Mouse (Mus musculus) midbrain, embryonic 16.5 days (tissue): ENCODE measurements around the gene Glmn. TPM values are rescaled to one million over a fixed set of nuclear protein-coding genes. Genes with fewer than 3 reads are reported as not detected.

Experiments
- ATAC-seq: fragments of 200-750 bp; cut with Nextera tagmentation; 2 replicates; pipeline ENCODE4 v1.8.0; 2017; ENCODE audit warnings: moderate TSS enrichment
- H3K27ac ChIP-seq: fragments of 300-500 bp; sonication (generic); 2 replicates; pipeline ENCODE4 v1.5.1; 2014; ENCODE audit warnings: mild to moderate bottlenecking, low read length, mixed read lengths
- H3K27me3 ChIP-seq: fragments of 300-500 bp; sonication (generic); 2 replicates; pipeline ENCODE4 v1.6.1; 2014; ENCODE audit warnings: low read depth, low read length, mixed read lengths; ENCODE audit not compliant: control insufficient read depth, insufficient read depth
- H3K36me3 ChIP-seq: fragments of 300-500 bp; sonication (generic); 2 replicates; pipeline ENCODE4 v1.6.1; 2014; ENCODE audit warnings: mild to moderate bottlenecking, low read length, moderate library complexity, mixed read lengths; ENCODE audit not compliant: control insufficient read depth, insufficient read depth
- H3K4me1 ChIP-seq: fragments of 300-500 bp; sonication (generic); 2 replicates; pipeline ENCODE4 v1.6.1; 2014; ENCODE audit warnings: mild to moderate bottlenecking, low read length, mixed read lengths; ENCODE audit not compliant: control insufficient read depth, insufficient read depth
- H3K4me2 ChIP-seq: fragments of 300-500 bp; sonication (generic); 2 replicates; pipeline ENCODE4 v1.6.1; 2014; ENCODE audit warnings: mild to moderate bottlenecking, low read length, mixed read lengths
- H3K4me3 ChIP-seq: fragments of 300-500 bp; sonication (generic); 2 replicates; pipeline ENCODE4 v1.5.1; 2014; ENCODE audit warnings: low read depth, mild to moderate bottlenecking, low read length, moderate library complexity, mixed read lengths
- H3K9ac ChIP-seq: fragments of 300-500 bp; sonication (generic); 2 replicates; pipeline ENCODE4 v1.6.1; 2014; ENCODE audit warnings: low read depth, low read length, mixed read lengths
- H3K9me3 ChIP-seq: fragments of 300-500 bp; sonication (generic); replicated peaks from 2 replicates; pipeline ENCODE4 v1.6.1; 2014; ENCODE audit warnings: mild to moderate bottlenecking, low read length, mixed read lengths; ENCODE audit not compliant: control insufficient read depth, poor library complexity, severe bottlenecking
- WGBS: fragments of 180-500 bp; shearing (Covaris S2); extraction: QIAGEN DNeasy Blood & Tissue Kit; methylation state at CpG from one replicate; pipeline ENCODE4 v1.1.7; 2014; 5-methylcytosine and 5-hydroxymethylcytosine counted together
- polyA plus RNA-seq: library from polyadenylated mRNA; unstranded; fragments of >200 nt; fragmentation: Nextera tagmentation; extraction: Ambion mirVana; gene quantifications from 2 replicates; pipeline ENCODE4 v1.2.1, GENCODE M21; 2015

Gene Glmn
- polyA plus RNA-seq, 1 experiment from 2014 or later = 40.4 TPM

GRCm38 (mm10) chr5:107598380-107598779 is 692 bp upstream of the Glmn start:
- Histone ChIP-seq H3K4me1 (peaks cover 9% of the 10 kb centered on the region), H3K27ac (no peak overlapping the region), H3K9me3 (no peaks in the 10 kb centered on the region), H3K36me3 (0 out of 2 replicates have a peak, but pooled peaks cover 4% of the 10 kb centered on the region), H3K4me2 (peak overlapping the region; percentile 61), H3K4me3 (peak overlapping the region; percentile 76), H3K9ac (no peak overlapping the region; the same call in 1 of the 2 replicates), H3K27me3 (no peaks in the 10 kb centered on the region)
- no peak for ATAC-seq
- WGBS = 25% methylated on average over 4 of the region's 4 CpGs

GRCm38 (mm10) chr5:107569148-107569547 is 28.5 kb downstream of the Glmn start:
- Histone ChIP-seq H3K27ac (no peak overlapping the region), H3K9ac (no peak overlapping the region), H3K4me1 (no peaks in the 10 kb centered on the region), H3K4me2 (no peak overlapping the region), H3K36me3 (peaks cover 22% of the 10 kb centered on the region), H3K9me3 (no peaks in the 10 kb centered on the region), H3K4me3 (no peak overlapping the region), H3K27me3 (no peaks in the 10 kb centered on the region)
- ATAC-seq = no peak
- WGBS = 97% methylated on average over 9 of the region's 9 CpGs

- H3K36me3 ChIP-seq = peaks cover 23% of the 10 kb centered on the region
Measured at GRCm38 (mm10) chr5:107556969-107557368, 40.7 kb downstream of the Glmn start.

GRCm38 (mm10) chr5:107554336-107554735 is 43.4 kb downstream of the Glmn start:
- Histone ChIP-seq H3K4me1 (no peaks in the 10 kb centered on the region), H3K9me3 (no peaks in the 10 kb centered on the region), H3K4me3 (no peak overlapping the region), H3K27ac (no peak overlapping the region), H3K36me3 (peaks cover 16% of the 10 kb centered on the region), H3K27me3 (no peaks in the 10 kb centered on the region), H3K4me2 (no peak overlapping the region), H3K9ac (no peak overlapping the region)
- ATAC-seq = no peak
- WGBS = 95% methylated on average over 5 of the region's 5 CpGs

More at GRCm38 (mm10) chr5:107556969-107557368, 40.7 kb downstream of the Glmn start:
- no peak overlapping the region for H3K27ac ChIP-seq
- no peak overlapping the region for H3K4me2 ChIP-seq
- WGBS = 86% methylated on average over 3 of the region's 3 CpGs
- H3K27me3 ChIP-seq = no peaks in the 10 kb centered on the region
- no peak overlapping the region for H3K9ac ChIP-seq
- no peaks in the 10 kb centered on the region for H3K9me3 ChIP-seq
- no peak overlapping the region for H3K4me3 ChIP-seq
- ATAC-seq = no peak
- no peaks in the 10 kb centered on the region for H3K4me1 ChIP-seq

GRCm38 (mm10) chr5:107548444-107548843 is 49.2 kb downstream of the Glmn start:
- ATAC-seq = no peak
- Histone ChIP-seq H3K27ac (no peak overlapping the region), H3K4me3 (no peak overlapping the region), H3K36me3 (peaks cover 16% of the 10 kb centered on the region), H3K9me3 (no peaks in the 10 kb centered on the region), H3K9ac (no peak overlapping the region), H3K27me3 (no peaks in the 10 kb centered on the region), H3K4me2 (no peak overlapping the region), H3K4me1 (no peaks in the 10 kb centered on the region)
- WGBS = 92% methylated on average over 3 of the region's 3 CpGs

- WGBS = 90% methylated on average over 3 of the region's 3 CpGs
- Histone ChIP-seq H3K9me3 (no peaks in the 10 kb centered on the region), H3K4me3 (no peak overlapping the region), H3K4me1 (no peaks in the 10 kb centered on the region), H3K27me3 (no peaks in the 10 kb centered on the region), H3K27ac (no peak overlapping the region), H3K36me3 (peaks cover 16% of the 10 kb centered on the region), H3K4me2 (no peak overlapping the region), H3K9ac (no peak overlapping the region)
- ATAC-seq = no peak
Measured at GRCm38 (mm10) chr5:107547955-107548354, 49.7 kb downstream of the Glmn start.

GRCm38 (mm10) chr5:107545927-107546326 is 51.8 kb downstream of the Glmn start:
- Histone ChIP-seq H3K36me3 (peaks cover 11% of the 10 kb centered on the region), H3K9me3 (no peaks in the 10 kb centered on the region), H3K27me3 (no peaks in the 10 kb centered on the region), H3K4me3 (no peak overlapping the region), H3K4me2 (no peak overlapping the region), H3K27ac (no peak overlapping the region), H3K9ac (no peak overlapping the region), H3K4me1 (no peaks in the 10 kb centered on the region)
- WGBS = 88% methylated on average over 4 of the region's 4 CpGs
- no peak for ATAC-seq

- no peak overlapping the region for H3K9ac ChIP-seq
- no peaks in the 10 kb centered on the region for H3K9me3 ChIP-seq
- no peak for ATAC-seq
- H3K36me3 ChIP-seq = no peaks in the 10 kb centered on the region
- no peaks in the 10 kb centered on the region for H3K27me3 ChIP-seq
- no peak overlapping the region for H3K27ac ChIP-seq
- H3K4me3 ChIP-seq = no peak overlapping the region
- H3K4me2 ChIP-seq = no peak overlapping the region
- H3K4me1 ChIP-seq = no peaks in the 10 kb centered on the region
- WGBS = 17% methylated on average over 7 of the region's 7 CpGs
Measured at GRCm38 (mm10) chr5:107541696-107542095, 56.0 kb downstream of the Glmn start.

GRCm38 (mm10) chr5:107534581-107534980 is 63.1 kb downstream of the Glmn start, which contains the start of gene 1700028K03Rik:
1700028K03Rik (plus strand) TSS chr5:107534709.
- Histone ChIP-seq H3K27me3 (no peaks in the 10 kb centered on the region), H3K36me3 (no peaks in the 10 kb centered on the region), H3K27ac (no peak within 1 kb of the TSS), H3K4me3 (no peak within 1 kb of the TSS), H3K9me3 (no peaks in the 10 kb centered on the region), H3K4me2 (no peak within 1 kb of the TSS), H3K4me1 (no peaks in the 10 kb centered on the region), H3K9ac (no peak within 1 kb of the TSS)
- 76% methylated on average over 15 of the region's 15 CpGs for WGBS
- ATAC-seq = no peak
